Mouse (Mus musculus) heart, postnatal 0 days (tissue): ENCODE measurements at regions not wholly inside any gene's neighbourhood (a gene's known extent, or its start where the extent isn't known, plus 50 kb on each side); places are given as distances from the start of the nearest gene placed in this dataset.

Experiments
- CTCF ChIP-seq: IDR thresholded peaks from 2 replicates; pipeline ENCODE4 v1.5.1; 2016; ENCODE audit warnings: antibody characterized with exemption, control low read depth, low read depth
- EP300 ChIP-seq: IDR thresholded peaks from 2 replicates; pipeline ENCODE4 v1.6.1; 2016; ENCODE audit warnings: antibody characterized with exemption, low read depth

DNA sequence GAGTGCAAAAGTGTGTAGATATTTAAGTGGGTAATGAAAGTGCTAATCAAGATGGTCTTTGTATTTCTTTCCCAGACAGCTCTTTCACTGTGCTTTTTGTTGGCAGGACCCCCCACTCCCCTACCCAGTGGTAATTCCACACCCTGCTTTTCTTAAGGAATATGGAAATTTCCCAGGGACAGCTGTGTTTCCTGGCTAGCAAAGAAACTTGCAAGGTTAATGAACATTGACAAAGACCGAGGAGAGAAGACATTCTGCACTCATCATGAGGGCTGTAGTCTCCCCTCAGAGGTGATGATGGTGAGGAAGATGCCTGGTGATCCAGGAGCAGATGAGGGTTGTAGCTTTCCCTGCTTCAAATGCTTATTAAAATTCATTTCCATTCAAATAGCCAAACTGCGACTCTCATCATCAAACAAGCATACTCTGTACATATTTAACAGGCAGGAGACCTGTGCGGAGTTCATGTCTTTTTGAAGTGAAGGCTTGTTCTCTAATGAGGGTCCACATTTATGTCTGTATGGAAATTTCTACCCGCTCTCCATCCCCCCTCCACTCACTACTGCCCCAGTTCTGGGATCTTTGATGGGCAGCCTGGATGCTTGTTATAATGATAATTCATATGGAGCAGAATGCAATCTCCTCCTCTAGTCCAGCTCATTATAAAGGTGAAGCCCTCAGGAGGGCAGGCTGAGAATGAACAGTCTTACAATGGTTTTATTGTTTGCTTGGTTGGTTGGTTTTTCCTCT lies 364.1 kb upstream of the Camk1g start:
- TF ChIP-seq CTCF (no peak), EP300 (no peak)
